Mouse (Mus musculus) C3H10T1/2 (cell line): ENCODE results near the gene Ear6. TPM values are rescaled to one million over a fixed set of nuclear protein-coding genes. Genes with fewer than 3 reads are reported as not detected.

Source experiments
- polyA plus RNA-seq, 2 experiments: library from polyadenylated mRNA; unstranded; fragments of >200 nt; fragmentation: generic; extraction: Trizol; gene quantifications; one replicate each; pipeline ENCODE4 v1.2.1; 2012; ENCODE audit warnings: missing spikeins in 2 of 2

Ear6 gene
- polyA plus RNA-seq: not detected

DNA sequence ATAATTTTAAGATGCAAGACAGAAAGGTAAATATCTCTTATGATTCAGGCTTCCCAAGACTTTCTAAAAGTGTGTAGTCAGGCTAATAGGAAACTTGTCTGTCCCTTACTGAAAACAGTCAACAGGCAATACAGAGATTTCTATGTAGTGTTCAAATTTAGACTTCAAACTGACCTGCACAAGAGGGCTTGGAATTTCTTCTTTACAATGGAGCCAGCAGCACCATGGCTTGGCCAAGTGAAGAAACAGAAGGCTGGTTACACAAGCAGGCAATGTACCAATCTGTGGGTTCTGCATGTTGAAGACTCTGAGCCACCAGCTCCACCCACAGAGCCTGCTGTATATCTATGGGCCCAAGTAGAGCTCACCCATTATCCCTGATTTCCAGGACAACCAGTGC lies at the start of gene Ear6:
TSS of gene Ear6 (plus strand) at position 301 of the 400 bp plus-strand sequence.

DNA sequence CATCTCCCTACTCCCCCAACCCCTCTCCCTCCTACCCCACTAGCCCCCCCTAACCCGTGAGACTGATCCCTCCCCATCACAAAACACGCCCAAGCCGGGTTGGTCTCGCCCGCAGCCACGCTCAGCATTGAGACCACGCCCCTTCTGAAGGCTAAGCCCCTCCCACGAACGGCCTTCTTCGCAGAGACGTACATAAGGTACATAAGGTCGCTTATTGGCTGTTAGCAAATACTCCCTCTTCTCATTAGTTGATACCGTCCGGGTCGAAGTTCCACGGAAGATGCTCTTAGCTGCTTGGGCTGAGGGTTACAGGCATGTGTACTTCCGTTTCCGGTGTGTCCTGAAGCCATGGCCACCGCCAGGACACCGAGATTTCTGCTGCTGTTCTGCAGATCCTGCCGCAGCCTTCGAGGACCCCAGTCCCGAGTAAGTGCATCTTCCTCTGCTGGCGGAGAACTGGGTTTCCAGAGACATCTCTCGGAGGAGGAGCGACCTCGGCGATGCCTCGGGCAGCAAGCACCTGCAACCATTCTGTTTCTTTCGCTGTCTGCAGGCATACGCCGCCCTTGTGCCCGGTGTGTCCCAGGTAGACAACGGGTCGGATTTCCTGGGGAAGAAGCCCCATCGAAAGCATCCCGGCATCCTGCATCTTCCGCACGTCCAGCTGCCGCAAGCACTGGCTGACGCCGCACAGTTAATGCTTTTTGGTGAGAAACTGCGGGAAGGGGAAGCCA lies 31.3 kb downstream of the Ear6 start, which contains the start of gene Mettl17:
TSS of gene Mettl17 (plus strand) at position 245 of the 734 bp plus-strand sequence.

DNA sequence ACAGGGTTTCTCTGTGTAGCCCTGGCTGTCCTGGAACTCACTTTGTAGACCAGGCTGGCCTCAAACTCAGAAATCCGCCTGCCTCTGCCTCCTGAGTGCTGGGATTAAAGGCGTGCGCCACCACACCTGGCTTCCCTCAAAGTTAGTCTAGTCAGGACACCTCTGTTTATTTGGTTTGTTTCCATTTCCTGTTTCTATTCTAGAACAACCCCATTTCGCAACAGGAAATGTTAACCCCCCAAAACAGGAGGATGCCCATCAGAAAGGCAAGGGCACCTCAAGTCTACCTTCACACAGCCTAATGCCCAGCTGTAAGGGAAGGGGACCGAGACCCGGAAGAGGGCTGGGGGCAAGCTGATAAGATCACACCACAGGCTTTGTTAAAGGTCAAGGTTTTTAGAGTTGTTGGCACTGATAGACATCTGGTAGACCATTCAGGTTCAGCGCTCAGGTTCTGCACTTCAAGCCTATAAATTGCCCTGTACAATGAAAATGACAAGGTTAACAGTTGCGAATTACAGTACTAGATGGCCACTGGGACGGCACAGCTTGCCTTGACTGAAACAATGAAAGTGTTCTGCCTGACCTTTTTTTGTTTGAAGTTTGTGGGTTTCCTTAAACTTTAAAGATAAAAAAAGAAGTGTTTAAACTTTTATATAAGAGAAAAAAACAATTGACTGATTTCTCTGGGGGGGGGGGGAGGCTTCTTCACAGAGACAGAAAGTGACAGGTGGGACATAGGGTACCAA lies 38.9 kb downstream of the Ear6 start, which contains the start of gene Slc39a2:
TSS of gene Slc39a2 (plus strand) at position 699 of the 749 bp plus-strand sequence.

Other genes starting within 250 kb of the Ear6 start
- gene Gm17078, start 242.4 kb upstream of the Ear6 start, polyA plus RNA-seq: not detected
- gene Gm4181, start 218.0 kb upstream of the Ear6 start, polyA plus RNA-seq: not detected
- gene Gm17079, start 158.2 kb upstream of the Ear6 start, polyA plus RNA-seq: not detected
- not detected for gene Gm5800, start 136.5 kb upstream of the Ear6 start, polyA plus RNA-seq
- gene Ang4, start 80.1 kb upstream of the Ear6 start, polyA plus RNA-seq: not detected
- gene AY358078, start 53.7 kb upstream of the Ear6 start, polyA plus RNA-seq: not detected
- 10 to 100 TPM in 1 of 2 experiments, 1 to 10 TPM in 1; 8.6 to 20.3 TPM for gene Mettl17, start 31.1 kb downstream of the Ear6 start, polyA plus RNA-seq
- gene Slc39a2, start 39.2 kb downstream of the Ear6 start, polyA plus RNA-seq: under 1 TPM; 0.01 to 0.24 TPM
- gene Ndrg2, start 60.5 kb downstream of the Ear6 start, polyA plus RNA-seq: under 1 TPM; 0.02 to 0.06 TPM
- not detected for gene Tppp2, start 64.7 kb downstream of the Ear6 start, polyA plus RNA-seq
- under 1 TPM in 1 of 2 experiments, not detected in 1; 0.04 TPM for gene Rnase13, start 69.1 kb downstream of the Ear6 start, polyA plus RNA-seq
- 10 to 100 TPM; 42.3 to 91.9 TPM for gene Arhgef40, start 131.0 kb downstream of the Ear6 start, polyA plus RNA-seq
- gene Tmem253, start 162.0 kb downstream of the Ear6 start, polyA plus RNA-seq: under 1 TPM; 0.16 to 0.35 TPM
- 10 to 100 TPM; 13.0 to 22.2 TPM for gene Zfp219, start 167.0 kb downstream of the Ear6 start, polyA plus RNA-seq
- gene Olfr221, start 188.8 kb downstream of the Ear6 start, polyA plus RNA-seq: not detected